Mouse (Mus musculus): ENCODE measurements around the gene Klc1.

DNA sequence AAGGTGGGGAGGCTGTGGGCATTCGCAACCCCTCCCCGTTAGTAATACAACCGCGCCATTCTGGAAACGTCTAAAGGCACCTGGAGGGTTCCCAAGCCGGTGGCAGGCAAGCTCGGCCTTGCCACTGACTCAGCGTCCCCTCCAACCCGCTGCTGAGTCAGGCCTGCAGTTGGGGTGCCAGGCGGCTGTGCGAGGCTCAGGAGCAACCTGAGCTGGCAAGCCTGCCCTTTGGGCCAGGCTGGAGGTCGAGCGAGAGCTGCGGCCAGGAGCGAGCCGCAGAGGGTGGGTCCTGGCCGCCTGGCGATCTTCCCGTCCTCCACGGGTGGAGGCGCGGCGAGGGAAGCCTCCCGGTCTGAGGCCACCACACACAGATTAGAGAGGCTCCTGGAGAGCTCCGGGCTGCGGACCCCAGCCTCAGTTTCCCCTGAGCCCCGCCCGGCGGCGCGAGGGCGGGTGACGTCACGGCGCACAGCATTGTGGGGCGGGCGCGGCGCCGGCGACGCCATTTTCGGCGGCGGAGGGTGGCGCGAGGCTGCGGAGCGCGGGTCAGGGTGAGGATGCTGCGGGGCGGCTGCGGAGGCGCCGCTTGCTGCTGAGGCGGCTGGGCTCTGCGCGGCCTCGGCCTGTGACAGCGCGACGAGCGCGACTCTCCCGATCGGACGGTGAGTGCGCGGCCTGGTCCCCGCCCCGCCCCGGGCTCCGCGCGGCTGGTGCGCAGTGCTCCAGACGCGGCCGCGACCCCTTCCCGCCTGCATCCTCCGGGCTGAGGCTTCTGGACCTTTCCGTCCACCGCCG is at the start of gene Klc1:
- TF ChIP-seq CTCF (IDR thresholded peaks at IDR 0.05; ENCODE audit: low read depth) (no peak), EP300 (IDR thresholded peaks at IDR 0.05; ENCODE audit: low read depth) (no peak)

Data from liver, postnatal 0 days (tissue).